Mouse (Mus musculus): Measurements from ENCODE around the gene Nptxr.

Nptxr gene

GRCm38 (mm10) chr15:79790905-79791304, 13.7 kb downstream of the Nptxr start:
- DNase-seq (ENCODE audit: low read depth, low spot score) = no peak

DNA sequence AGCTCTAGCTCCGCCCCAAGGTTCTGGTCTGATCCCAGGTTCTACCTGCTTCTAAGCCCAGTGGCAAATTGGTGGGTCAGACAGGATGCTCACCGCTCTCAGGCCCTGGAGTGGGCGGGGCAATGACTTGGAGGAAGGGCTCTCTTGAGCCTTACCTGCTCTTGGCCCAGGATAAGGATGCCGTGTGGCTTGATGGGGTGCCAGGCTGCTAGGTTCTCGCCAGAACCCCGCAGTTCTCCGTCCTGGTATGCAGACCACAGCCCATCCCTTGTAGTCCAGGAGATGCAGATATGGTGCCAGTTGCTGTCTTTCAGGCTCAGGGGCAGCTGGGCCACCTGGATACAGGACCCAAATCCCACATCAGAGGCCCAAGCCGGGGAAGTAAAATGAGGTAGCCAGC, 14.5 kb downstream of the Nptxr start:
- no peak for DNase-seq (ENCODE audit: low read depth, low spot score)

DNA sequence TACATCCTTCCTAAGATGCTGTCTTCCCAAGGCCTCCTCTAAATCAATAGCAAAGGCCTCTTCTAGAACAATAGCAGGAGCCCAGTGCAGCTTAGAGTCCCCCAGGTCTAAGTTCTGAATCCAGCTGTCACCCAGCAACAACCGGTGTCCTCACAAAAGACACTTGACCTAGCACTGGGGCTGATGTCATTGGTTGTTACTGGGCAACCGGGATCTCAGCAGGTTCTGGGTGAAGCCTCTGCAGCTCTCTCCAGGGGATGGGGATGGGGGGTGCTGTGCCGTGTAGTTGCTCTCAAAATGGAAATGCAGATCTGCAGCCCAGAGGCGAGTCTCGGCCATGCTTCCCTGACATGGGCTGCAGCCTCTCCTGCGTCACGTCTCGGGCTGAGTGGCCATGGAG, 16.8 kb downstream of the Nptxr start:
- DNase-seq (ENCODE audit: low read depth, low spot score) = no peak

- DNase-seq (ENCODE audit: low read depth, low spot score) = no peak
These were observed 19.5 kb downstream of the Nptxr start for GRCm38 (mm10) chr15:79785056-79785455.

- DNase-seq (ENCODE audit: low read depth, low spot score) = no peak
These were observed 26.8 kb downstream of the Nptxr start, which contains the start of gene Dnal4 for GRCm38 (mm10) chr15:79777749-79778148. Gene Dnal4 (minus strand): TSS chr15:79777849.

DNA sequence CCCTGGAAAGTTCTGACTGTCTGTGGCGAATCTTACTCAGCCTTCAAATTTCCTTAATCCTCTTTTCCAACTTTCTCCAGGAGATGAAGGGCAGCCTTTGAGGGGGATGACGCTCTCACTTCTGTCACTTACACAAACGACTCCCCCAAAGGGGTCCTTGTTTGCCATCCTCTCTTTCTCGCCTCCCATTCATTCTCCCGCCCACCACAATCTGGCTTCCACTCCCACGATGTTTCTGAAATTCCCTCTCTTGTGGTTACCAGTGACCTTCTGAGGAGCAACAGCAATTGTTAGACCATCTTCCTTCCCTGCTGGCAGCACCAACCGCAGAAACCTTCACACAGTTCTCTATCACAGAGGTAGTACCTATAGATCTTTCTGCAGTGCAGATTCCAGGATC, 28.9 kb downstream of the Nptxr start:
- DNase-seq (ENCODE audit: low read depth, low spot score) = no peak

DNA sequence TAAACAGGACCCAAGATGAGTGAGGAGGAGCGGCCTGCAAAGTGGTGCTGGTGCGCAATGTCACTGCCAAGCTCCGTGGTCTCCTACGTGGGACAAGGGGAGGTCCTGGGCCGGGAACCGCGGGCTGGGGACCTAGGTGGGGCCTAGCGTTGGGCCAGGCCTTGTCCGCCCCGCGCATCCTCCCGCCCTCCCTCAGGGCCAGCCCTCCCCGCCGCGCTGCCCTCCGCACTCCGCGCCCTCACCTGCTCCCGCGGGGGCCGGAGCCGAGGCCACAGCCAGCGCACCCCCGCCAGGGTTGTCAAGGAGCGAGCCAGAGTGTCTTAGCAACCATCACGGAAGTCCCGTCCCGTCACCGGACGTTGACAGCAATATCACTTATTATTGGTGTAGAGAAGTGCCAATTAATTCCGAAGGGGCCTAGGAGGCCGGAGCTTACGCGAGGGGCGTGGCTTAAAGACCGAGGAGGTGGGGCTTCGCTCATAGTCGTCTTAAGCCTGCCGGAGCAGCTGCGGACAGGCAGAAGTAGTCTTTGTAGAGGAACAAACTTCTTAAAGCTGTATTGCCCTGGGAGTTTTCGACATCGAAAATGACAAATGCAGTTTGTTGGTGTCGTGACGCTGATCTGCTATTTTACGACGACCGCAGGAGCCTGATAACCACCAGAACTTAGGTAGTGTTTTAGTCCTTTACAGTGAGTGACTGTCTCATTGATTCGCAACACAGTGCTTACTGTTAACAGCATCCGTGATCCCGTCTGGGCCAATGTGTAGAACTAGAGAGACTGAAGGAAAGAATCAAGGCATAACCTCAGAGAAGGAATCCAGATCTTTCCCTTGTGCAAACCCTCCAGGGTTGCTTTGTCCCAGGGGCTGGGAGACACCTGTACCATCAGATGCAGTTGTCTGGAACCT, 30.2 kb downstream of the Nptxr start:
- DNase-seq (ENCODE audit: low read depth, low spot score) = peak; percentile 99

DNA sequence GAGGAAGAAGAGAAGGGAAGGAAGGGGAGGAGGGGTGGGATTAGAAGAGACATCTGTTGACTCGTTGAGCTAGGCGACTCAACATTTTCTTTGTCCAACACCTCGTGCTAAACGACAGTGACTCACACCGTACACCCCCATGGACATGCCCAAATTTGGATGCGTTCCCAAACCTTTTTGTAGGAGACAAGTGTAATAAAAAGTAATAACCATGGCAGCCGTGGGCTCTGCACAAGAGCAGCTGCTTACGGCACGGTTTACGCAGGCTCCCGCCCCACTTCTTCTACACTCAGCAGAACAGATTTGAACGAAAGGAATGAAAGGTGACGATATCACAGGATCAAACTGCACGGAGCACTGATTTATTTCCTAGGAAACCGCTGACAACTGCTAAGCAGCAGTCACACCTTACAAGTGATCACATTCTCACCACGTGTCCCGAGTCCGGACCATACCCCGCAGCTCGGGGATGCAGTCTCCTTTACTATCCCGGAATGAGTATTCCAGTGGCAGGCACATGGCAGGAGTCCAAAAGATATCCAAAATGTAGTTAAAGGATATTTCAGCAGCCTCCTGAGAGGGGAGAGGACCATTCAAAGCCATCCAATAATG, 33.8 kb downstream of the Nptxr start:
- peak; percentile 91 for DNase-seq (ENCODE audit: low read depth, low spot score)

GRCm38 (mm10) chr15:79768302-79768701, 36.3 kb downstream of the Nptxr start:
- DNase-seq (ENCODE audit: low read depth, low spot score) = no peak

DNA sequence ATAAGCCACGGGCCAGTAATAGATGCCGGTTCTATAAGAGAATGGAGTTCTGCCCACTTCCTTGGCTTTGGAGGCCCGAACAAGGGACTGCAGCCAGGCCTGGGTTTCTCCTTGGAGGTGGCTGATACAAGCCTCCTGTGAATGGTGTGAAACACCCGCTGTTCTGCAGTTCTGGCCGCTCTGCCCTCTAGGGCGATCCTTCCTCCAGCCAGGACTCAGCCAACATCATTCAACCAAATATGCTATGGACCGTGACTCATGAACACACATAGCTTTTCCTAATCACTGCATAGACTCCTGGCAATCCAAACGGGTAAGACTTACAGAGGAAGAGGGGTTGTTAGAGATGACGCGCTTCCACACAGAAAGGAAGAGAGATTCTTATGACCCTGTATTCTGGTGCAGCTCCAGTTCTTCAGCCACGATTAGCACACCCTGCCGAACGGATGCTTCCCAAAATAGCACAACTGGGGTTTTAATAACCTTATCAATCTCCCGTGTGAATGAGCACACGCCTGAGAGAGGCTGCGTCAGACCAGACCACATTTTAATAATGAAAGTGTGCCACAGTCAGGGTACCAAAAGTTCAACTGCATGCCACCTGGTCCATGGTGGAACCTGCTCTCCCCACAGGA, 37.1 kb downstream of the Nptxr start:
- no peak for DNase-seq (ENCODE audit: low read depth, low spot score)

GRCm38 (mm10) chr15:79766586-79767071, 37.9 kb downstream of the Nptxr start:
- DNase-seq (ENCODE audit: low read depth, low spot score) = no peak

GRCm38 (mm10) chr15:79766168-79766567, 38.4 kb downstream of the Nptxr start:
- no peak for DNase-seq (ENCODE audit: low read depth, low spot score)

DNA sequence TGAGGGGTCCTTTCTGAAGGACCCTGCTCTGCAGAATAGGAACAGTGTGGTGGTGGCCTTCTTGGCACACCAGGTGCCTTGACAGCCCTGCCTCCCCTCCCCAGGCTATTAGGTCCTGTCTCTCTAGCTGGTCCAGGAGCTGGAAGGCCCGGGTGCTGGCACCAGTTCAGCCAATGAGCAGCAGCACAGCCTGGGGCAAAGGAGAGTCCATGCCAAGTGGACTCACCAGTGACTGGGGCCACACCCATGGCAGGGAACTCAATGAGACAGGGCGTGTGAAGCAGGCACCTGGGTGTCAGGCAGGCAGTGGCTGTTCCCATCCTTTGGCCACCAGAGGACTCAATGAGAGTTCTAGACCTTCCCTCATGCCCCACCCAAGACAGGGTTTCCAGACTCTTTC, 39.2 kb downstream of the Nptxr start:
- no peak for DNase-seq (ENCODE audit: low read depth, low spot score)

DNA sequence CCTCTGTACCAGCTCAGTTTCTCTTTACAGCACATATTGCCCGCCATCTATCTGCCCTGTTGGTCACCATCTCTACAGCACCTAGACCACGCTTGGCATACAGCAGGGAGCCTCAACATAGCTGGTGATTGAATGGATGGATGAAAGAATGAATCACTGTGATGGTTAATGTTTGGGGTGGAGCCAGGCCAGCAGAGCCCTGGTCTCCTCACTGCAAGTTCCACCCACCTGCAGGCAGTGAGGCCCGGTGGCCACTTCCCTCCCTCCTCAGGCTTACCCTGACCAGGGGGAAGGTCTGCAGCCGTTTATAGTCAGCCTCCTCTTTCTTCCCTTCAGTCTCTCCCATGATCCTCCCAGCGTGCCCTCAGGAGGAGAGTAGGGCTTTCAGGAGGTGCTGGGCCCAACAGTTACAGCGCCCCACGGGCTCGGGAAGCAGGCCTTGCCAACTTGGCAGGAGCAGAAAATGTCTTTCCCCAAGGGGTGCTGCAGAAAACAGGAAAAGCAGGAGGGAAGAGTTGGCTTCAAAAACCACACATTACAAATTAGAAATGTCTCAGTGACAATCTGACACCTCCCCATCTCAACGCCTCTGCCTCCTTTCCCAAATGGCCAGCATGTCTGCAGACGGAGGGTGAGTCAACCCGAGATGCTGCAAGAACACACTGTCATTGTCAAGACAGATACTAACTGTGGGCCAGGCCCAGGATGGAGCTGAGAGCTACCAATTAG, 39.9 kb downstream of the Nptxr start:
- DNase-seq (ENCODE audit: low read depth, low spot score) = peak; percentile 92

- no peak for DNase-seq (ENCODE audit: low read depth, low spot score)
These were observed 40.8 kb downstream of the Nptxr start for GRCm38 (mm10) chr15:79763601-79764246.

- DNase-seq (ENCODE audit: low read depth, low spot score) = no peak
These were observed 41.6 kb downstream of the Nptxr start for GRCm38 (mm10) chr15:79763001-79763400.

- no peak for DNase-seq (ENCODE audit: low read depth, low spot score)
These were observed 43.6 kb downstream of the Nptxr start for GRCm38 (mm10) chr15:79760956-79761355.

DNA sequence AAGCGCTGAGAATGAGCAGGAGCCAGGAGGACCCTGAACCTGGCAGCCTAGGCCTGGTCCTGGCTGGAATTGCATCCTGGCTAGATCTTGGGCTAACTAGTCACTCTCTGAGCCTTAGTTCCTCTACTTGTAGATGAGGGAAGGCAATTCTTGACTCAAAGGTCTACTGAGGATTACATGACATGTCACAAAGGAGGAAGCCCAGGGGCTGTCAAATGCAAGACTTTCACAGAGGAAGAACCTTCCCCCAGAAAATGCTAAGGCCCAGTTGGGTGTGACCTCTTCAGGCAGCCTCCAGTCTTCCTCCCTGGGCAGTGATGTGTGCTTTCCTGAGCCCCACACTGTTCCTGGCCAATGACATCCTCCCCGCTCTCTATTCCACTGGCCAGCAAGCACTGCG, 47.4 kb downstream of the Nptxr start:
- DNase-seq (ENCODE audit: low read depth, low spot score) = no peak

- peak; percentile 86 for DNase-seq (ENCODE audit: low read depth, low spot score)
These were observed 48.5 kb downstream of the Nptxr start for GRCm38 (mm10) chr15:79755977-79756625.

GRCm38 (mm10) chr15:79755176-79755575, 49.4 kb downstream of the Nptxr start:
- DNase-seq (ENCODE audit: low read depth, low spot score) = no peak

DNA sequence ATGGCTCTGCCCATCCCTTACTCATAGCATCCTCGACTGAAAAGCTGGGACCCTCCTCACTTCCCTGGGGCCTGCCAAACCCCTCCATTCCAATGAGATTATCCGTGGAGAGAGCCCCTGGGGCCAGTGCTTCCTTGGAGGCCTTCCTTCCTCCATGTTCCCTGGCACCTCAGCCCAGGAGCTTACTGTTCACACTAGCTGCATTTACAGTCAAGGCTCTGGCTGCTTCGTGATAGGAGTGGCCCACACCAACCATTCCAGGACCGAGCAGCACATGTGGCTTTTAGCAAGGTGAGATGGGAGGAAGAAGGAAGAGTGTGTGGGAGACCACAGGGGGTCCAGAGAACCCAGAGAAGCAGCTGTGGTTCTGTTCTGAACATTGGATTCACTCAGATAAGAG, 50.7 kb downstream of the Nptxr start:
- no peak for DNase-seq (ENCODE audit: low read depth, low spot score)
